Mouse (Mus musculus) myocyte (in vitro differentiated cells): ENCODE results near the gene Creb3l1. TPM values are rescaled to one million over a fixed set of nuclear protein-coding genes. Genes with fewer than 3 reads are reported as not detected.

ENCODE experiments used
- H3K27me3 ChIP-seq: one replicate; pipeline ENCODE4 v1.6.1; 2011; ENCODE audit not compliant: control insufficient read depth, insufficient read depth, insufficient read length
- H3K36me3 ChIP-seq: one replicate; pipeline ENCODE4 v1.6.1; 2011; ENCODE audit not compliant: control insufficient read depth, insufficient read depth
- H3K4me2 ChIP-seq: one replicate; pipeline ENCODE4 v1.6.1; 2011; ENCODE audit warnings: low read depth, control low read depth
- H3K4me3 ChIP-seq: one replicate; pipeline ENCODE4 v1.5.1; 2011; ENCODE audit warnings: mild to moderate bottlenecking, control low read depth, moderate library complexity
- H3K79me2 ChIP-seq: one replicate; pipeline ENCODE4 v1.6.1; 2011; ENCODE audit not compliant: control insufficient read depth, insufficient read depth
- H3ac ChIP-seq: one replicate; pipeline ENCODE4 v1.6.1; 2011; ENCODE audit not compliant: control insufficient read depth, insufficient read length
- CEBPB ChIP-seq: IDR thresholded peaks from 2 replicates; pipeline ENCODE4 v1.6.1; 2011; ENCODE audit warnings: mild to moderate bottlenecking, moderate library complexity; ENCODE audit not compliant: poor library complexity, insufficient read depth, severe bottlenecking
- E2F4 ChIP-seq: IDR thresholded peaks from one replicate; pipeline ENCODE4 v1.6.1; 2011; ENCODE audit warnings: mild to moderate bottlenecking, control low read depth, moderate library complexity; ENCODE audit not compliant: insufficient read depth
- MAX ChIP-seq: IDR thresholded peaks from one replicate; pipeline ENCODE4 v1.6.1; 2011; ENCODE audit warnings: low read depth, mild to moderate bottlenecking, control low read depth
- MYOD1 ChIP-seq, 3 experiments: IDR thresholded peaks; one replicate each; pipeline ENCODE4 v1.6.1; 2011; ENCODE audit warnings: control low read depth in 2 of 3, low read depth in 2 of 3, mild to moderate bottlenecking in 2 of 3, moderate library complexity in 1 of 3; ENCODE audit not compliant: insufficient read length in 2 of 3, control insufficient read depth in 1 of 3
- MYOG ChIP-seq, 3 experiments: IDR thresholded peaks; one replicate each; pipeline ENCODE4 v1.6.1; 2011; ENCODE audit warnings: control low read depth in 2 of 3, low read depth in 2 of 3, mild to moderate bottlenecking in 2 of 3; ENCODE audit not compliant: insufficient read length in 2 of 3, control insufficient read depth in 1 of 3, insufficient read depth in 1 of 3
- POLR2A ChIP-seq: IDR thresholded peaks from one replicate; pipeline ENCODE4 v1.6.1; 2011; ENCODE audit warnings: low read depth, mild to moderate bottlenecking, control low read depth, moderate library complexity; ENCODE audit not compliant: insufficient read length
- POLR2AphosphoS2 ChIP-seq: IDR thresholded peaks from one replicate; pipeline ENCODE4 v1.6.1; 2011; ENCODE audit warnings: low read depth, control low read depth; ENCODE audit not compliant: insufficient read length
- REST ChIP-seq: IDR thresholded peaks from one replicate; pipeline ENCODE4 v1.6.1; 2011; ENCODE audit warnings: mild to moderate bottlenecking, control low read depth, moderate library complexity; ENCODE audit not compliant: insufficient read depth, insufficient read length
- SRF ChIP-seq: IDR thresholded peaks from one replicate; pipeline ENCODE4 v1.6.1; 2011; ENCODE audit warnings: low read depth; ENCODE audit not compliant: control insufficient read depth, insufficient read length
- TCF12 ChIP-seq: IDR thresholded peaks from one replicate; pipeline ENCODE4 v1.6.1; 2011; ENCODE audit warnings: mild to moderate bottlenecking, control low read depth; ENCODE audit not compliant: poor library complexity, insufficient read depth, severe bottlenecking
- TCF3 ChIP-seq: IDR thresholded peaks from one replicate; pipeline ENCODE4 v1.6.1; 2011; ENCODE audit warnings: low read depth, control low read depth; ENCODE audit not compliant: insufficient read length
- USF1 ChIP-seq: IDR thresholded peaks from one replicate; pipeline ENCODE4 v1.6.1; 2011; ENCODE audit warnings: low read depth, mild to moderate bottlenecking, control low read depth, moderate library complexity
- polyA plus RNA-seq: library from polyadenylated mRNA; unstranded; fragments of >200 nt; fragmentation: generic; extraction: Trizol; gene quantifications from one replicate; pipeline ENCODE4 v1.2.1, GENCODE M21; 2012; ENCODE audit warnings: missing spikeins

Gene Creb3l1
- polyA plus RNA-seq, 1 experiment: 97.3 TPM

DNA sequence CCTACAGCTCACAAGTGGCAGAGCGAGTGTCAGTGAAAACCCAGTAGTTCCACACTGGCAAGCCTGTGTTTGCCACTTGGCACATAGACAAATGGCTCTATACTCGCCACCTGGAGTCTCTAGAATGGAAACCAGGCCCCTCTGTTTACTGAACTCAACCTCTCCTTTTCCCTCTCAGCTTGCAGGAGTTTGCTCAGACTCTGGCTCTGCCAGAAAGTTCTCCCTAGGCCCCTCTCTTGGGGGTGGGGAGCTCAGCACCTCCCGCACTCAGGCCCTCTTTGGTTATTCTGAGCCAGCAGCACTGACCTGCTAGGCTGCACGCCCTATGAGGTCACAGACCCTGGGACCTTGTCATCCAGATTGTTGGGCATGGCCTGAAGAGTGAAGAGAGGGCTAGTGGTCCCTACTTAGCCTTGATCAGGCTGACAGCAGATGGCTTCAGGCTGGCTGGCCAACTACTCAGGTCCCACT, 69.1 kb downstream of the Creb3l1 start:
- Histone ChIP-seq H3K27me3 (no peaks in the 10 kb centered on the region), H3K79me2 (peaks cover 50% of the 10 kb centered on the region), H3ac (no peak overlapping the region), H3K4me2 (no peak overlapping the region), H3K36me3 (no peaks in the 10 kb centered on the region), H3K4me3 (no peak overlapping the region)
- TF ChIP-seq MYOG (IDR thresholded peaks at IDR 0.05; ENCODE audit: control insufficient read depth in 1 of 3, insufficient read depth in 1 of 3, insufficient read length in 2 of 3, low read depth in 2 of 3) (no peak), POLR2AphosphoS2 (no peak), MYOD1 (IDR thresholded peaks at IDR 0.05; ENCODE audit: control insufficient read depth in 1 of 3, insufficient read length in 2 of 3, low read depth in 2 of 3) (no peak), E2F4 (no peak), POLR2A (no peak)

DNA sequence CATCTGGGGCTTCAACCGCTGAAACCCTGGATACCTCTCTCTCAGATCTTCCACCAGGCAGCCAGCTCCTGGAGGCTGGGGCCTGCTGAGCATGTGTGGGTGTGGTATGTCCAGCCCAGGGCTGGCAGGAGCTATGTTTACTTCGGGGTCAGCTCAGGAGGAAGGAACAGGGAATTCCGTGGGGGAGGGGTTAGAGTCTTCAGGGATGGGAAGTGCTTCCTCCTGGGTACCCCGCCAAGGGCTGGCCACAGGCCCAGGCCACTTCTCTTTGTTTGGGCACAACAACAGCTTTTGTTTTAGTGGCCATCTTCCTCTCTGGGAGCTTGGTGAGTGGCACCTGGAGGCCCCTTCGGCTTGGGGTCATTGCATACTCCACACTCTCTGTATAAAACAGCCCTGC, 70.5 kb downstream of the Creb3l1 start:
- H3K36me3 ChIP-seq: no peaks in the 10 kb centered on the region
- H3K79me2 ChIP-seq: peaks cover 48% of the 10 kb centered on the region
- H3K4me2 ChIP-seq: peak overlapping the region; percentile 32
- no peak overlapping the region for H3K4me3 ChIP-seq
- H3ac ChIP-seq: no peak overlapping the region
- no peak for TF ChIP-seq SRF
- no peaks in the 10 kb centered on the region for H3K27me3 ChIP-seq

- Histone ChIP-seq H3K36me3 (no peaks in the 10 kb centered on the region), H3K4me3 (peak overlapping the region; percentile 19), H3ac (no peak overlapping the region), H3K4me2 (peak overlapping the region; percentile 73), H3K79me2 (peaks cover 43% of the 10 kb centered on the region), H3K27me3 (no peaks in the 10 kb centered on the region)
- TF ChIP-seq CEBPB (0 out of 2 replicates have a peak, but pooled peaks have one; percentile 19), POLR2AphosphoS2 (no peak), POLR2A (peak; percentile 36), MYOD1 (IDR thresholded peaks at IDR 0.05; ENCODE audit: control insufficient read depth in 1 of 3, insufficient read length in 2 of 3, low read depth in 2 of 3) (peak in 1 of 3 experiments; percentile 57)
These were observed 73.8 kb downstream of the Creb3l1 start for GRCm38 (mm10) chr2:91950275-91951085.

DNA sequence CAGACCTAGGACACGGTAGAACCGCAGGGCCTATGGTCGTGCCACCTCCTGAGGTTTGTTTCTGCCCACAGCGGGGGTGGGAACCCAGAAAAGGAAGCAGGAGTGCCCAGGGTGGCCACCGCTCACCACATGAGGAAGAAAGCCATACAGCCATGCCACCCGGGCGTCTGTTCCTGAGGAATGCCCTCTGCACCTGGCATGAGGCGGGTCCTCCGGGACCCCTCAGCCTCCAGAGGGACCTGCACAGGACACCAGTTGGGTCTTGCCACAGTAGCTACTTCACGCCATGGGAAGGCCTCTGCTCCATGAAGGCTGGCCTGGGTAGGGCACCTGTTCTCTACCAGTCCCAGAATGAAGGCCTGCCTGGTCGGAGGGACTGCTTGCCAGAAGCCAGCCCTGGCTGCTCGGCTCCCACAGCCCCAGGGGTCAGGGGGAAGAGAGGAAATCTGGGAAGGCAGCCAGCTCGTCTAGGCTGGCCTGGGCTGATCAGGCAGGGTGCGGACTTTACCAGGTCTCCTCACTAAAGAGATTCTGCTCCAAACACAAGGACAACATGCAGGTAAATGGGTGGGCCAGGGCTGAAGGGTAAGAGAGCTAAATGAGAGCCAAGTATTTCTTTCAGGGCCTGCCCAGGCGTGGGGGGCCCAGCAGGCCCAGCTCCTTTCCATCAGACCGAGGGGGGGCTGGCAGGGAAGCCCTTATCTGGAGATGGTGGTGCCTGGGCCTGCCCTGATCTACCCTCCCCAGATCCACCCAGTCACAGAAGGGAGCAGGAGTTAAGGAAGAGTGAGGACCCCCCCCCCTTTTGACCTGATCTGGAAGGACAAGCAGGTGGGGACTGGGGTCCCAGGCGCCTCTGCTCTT, 74.7 kb downstream of the Creb3l1 start:
- Histone ChIP-seq H3K27me3 (no peaks in the 10 kb centered on the region), H3K4me3 (peak overlapping the region; percentile 19), H3K36me3 (no peaks in the 10 kb centered on the region), H3K79me2 (peaks cover 38% of the 10 kb centered on the region), H3K4me2 (peak overlapping the region; percentile 73), H3ac (no peak overlapping the region)
- TF ChIP-seq REST (no peak), USF1 (no peak), MYOG (IDR thresholded peaks at IDR 0.05; ENCODE audit: control insufficient read depth in 1 of 3, insufficient read depth in 1 of 3, insufficient read length in 2 of 3, low read depth in 2 of 3) (peak in 2 of 3 experiments; percentile 68 to 74), MYOD1 (IDR thresholded peaks at IDR 0.05; ENCODE audit: control insufficient read depth in 1 of 3, insufficient read length in 2 of 3, low read depth in 2 of 3) (peak in 2 of 3 experiments; percentile 52 to 66), POLR2AphosphoS2 (no peak), CEBPB (no peak), POLR2A (peak; percentile 9), E2F4 (no peak), MAX (no peak), TCF3 (no peak), SRF (no peak), TCF12 (no peak)

- Histone ChIP-seq H3K36me3 (no peaks in the 10 kb centered on the region), H3K79me2 (peaks cover 32% of the 10 kb centered on the region), H3ac (no peak overlapping the region), H3K4me2 (peak overlapping the region; percentile 73), H3K4me3 (peak overlapping the region; percentile 19), H3K27me3 (no peaks in the 10 kb centered on the region)
- no peak for TF ChIP-seq POLR2A
- TF ChIP-seq E2F4: no peak
- TF ChIP-seq REST: no peak
- TF ChIP-seq MYOD1 (IDR thresholded peaks at IDR 0.05; ENCODE audit: control insufficient read depth in 1 of 3, insufficient read length in 2 of 3, low read depth in 2 of 3): peak; percentile 54 to 95 (median 72)
- peak; percentile 72 for TF ChIP-seq TCF3
- no peak for TF ChIP-seq CEBPB
- TF ChIP-seq USF1: no peak
- TF ChIP-seq MYOG (IDR thresholded peaks at IDR 0.05; ENCODE audit: control insufficient read depth in 1 of 3, insufficient read depth in 1 of 3, insufficient read length in 2 of 3, low read depth in 2 of 3): peak; percentile 67 to 95 (median 77)
- TF ChIP-seq SRF: no peak
- TF ChIP-seq MAX: no peak
- TF ChIP-seq POLR2AphosphoS2: no peak
- peak; percentile 73 for TF ChIP-seq TCF12
These were observed 75.5 kb downstream of the Creb3l1 start for GRCm38 (mm10) chr2:91948792-91949241.
